Mouse (Mus musculus): ENCODE measurements at regions not wholly inside any gene's neighbourhood (a gene's known extent, or its start where the extent isn't known, plus 50 kb on each side); places are given as distances from the start of the nearest gene placed in this dataset.

- no peak for ATAC-seq (ENCODE audit: insufficient number of reproducible peaks, low FRiP score, low TSS enrichment)
These were observed 359.2 kb upstream of the 3110018I06Rik start for GRCm38 (mm10) chr12:107129232-107129631.

- ATAC-seq (ENCODE audit: insufficient number of reproducible peaks, low FRiP score, low TSS enrichment), result no peak
These were observed 357.1 kb upstream of the 3110018I06Rik start for GRCm38 (mm10) chr12:107131351-107131750.

DNA sequence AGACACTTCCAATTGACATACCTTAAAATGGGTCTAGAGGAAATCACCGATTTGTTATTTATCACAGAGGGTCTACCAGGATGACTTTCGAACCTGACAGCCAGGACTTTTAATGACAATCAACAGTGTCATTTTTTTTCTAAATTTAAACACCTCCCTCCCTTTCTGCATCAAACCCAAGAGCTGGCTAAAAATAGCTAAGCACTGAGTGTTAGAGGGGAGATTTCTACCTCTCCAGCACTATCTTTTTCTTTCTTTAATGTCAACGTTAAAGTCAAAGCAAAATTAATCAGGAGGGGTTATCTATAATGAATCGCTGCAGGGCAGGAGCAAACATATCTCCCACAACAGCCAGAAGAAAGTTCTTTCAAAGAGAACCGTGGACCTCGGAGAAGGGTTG lies 356.6 kb upstream of the 3110018I06Rik start:
- no peak for ATAC-seq (ENCODE audit: insufficient number of reproducible peaks, low FRiP score, low TSS enrichment)

- ATAC-seq (ENCODE audit: insufficient number of reproducible peaks, low FRiP score, low TSS enrichment), result no peak
These were observed 355.9 kb upstream of the 3110018I06Rik start for GRCm38 (mm10) chr12:107132501-107132900.

GRCm38 (mm10) chr12:107134353-107134752 lies 354.1 kb upstream of the 3110018I06Rik start:
- no peak for ATAC-seq (ENCODE audit: insufficient number of reproducible peaks, low FRiP score, low TSS enrichment)

GRCm38 (mm10) chr12:107138677-107139400 lies 349.6 kb upstream of the 3110018I06Rik start:
- ATAC-seq (ENCODE audit: insufficient number of reproducible peaks, low FRiP score, low TSS enrichment), result no peak

DNA sequence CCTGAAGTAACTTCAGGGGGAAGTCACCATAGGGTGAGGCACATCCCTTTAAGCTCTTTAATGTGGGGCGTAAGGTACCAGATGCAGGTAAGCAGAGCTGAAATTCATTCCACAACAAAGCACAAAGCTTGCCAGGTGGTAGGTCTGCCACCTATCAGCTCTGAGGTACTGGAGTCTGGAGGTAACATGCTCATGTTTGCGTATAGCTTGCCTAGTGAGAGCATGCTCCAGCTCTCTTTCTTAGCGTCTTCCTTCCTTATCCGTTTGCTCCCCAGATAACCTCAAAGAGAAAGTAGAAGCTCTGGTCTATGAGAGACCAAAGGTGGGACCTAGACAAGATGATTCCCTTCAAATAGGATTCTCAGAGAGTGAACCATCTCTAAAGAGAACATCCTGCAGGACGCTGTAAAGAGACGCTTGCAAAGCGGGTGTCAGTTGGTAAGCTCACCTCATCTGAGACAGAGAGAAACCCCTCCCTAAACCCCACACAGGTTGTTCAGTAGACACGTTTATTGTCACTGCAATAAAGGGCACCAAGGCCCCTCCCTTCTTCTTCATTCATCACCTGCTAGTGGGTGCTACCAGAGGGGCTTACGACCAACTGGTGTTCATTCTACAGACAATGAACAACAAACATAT lies 347.4 kb upstream of the 3110018I06Rik start:
- no peak for ATAC-seq (ENCODE audit: insufficient number of reproducible peaks, low FRiP score, low TSS enrichment)

DNA sequence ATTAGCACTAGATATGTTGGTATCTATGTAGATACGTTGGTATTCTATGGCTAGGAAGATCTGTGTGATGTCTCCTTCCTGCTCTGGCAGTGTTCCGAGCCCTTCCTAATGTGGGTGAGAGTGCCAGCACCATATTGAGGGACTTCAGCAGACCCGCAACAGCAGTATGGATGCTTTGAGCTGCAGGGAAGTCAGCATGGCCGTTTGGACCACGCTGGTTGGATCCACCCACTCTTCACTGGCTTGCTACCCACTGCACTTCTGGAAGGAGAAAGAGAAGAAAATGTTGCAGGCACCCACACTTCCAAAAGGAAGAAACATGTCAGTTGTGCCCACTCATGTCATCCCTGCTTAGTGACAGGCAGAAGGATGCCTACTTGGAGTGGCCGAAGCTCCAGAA lies 346.2 kb upstream of the 3110018I06Rik start:
- ATAC-seq (ENCODE audit: insufficient number of reproducible peaks, low FRiP score, low TSS enrichment), result no peak

GRCm38 (mm10) chr12:107146608-107147121 lies 341.8 kb upstream of the 3110018I06Rik start:
- ATAC-seq (ENCODE audit: insufficient number of reproducible peaks, low FRiP score, low TSS enrichment), result no peak

GRCm38 (mm10) chr12:107148451-107148850 lies 340.0 kb upstream of the 3110018I06Rik start:
- no peak for ATAC-seq (ENCODE audit: insufficient number of reproducible peaks, low FRiP score, low TSS enrichment)

- ATAC-seq (ENCODE audit: insufficient number of reproducible peaks, low FRiP score, low TSS enrichment), result no peak
These were observed 337.3 kb upstream of the 3110018I06Rik start for GRCm38 (mm10) chr12:107151089-107151488.

GRCm38 (mm10) chr12:107154668-107155067 lies 333.8 kb upstream of the 3110018I06Rik start:
- no peak for ATAC-seq (ENCODE audit: insufficient number of reproducible peaks, low FRiP score, low TSS enrichment)

DNA sequence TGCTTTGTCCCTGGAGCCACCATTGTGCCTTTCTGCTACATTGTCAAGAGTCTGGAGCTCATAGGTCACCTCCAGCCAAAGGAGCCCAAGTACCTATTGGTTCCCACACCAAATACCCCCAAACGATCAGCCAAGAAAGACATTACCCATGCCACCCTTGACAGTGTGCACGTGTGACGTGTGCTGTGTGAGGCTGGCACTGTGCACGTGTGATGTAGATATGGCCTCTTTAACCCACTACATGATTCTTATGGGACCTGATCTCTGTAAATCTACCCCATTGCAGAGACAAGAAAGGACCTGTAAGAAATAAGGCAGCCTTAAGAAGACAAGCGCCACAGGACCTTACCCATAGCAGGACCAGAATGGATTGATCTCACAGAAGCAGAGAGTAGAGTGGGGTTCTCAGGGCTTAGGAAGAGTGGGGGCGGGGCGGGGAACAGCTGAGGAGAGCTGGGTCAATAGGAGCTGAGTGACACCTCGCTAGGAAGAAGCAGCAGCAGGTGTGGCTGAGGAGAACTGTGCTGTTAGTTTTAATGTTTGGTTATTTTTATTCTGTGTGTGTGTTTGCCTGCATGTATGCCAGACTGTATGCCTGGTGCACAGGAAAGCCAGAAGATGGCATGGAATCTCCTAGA lies 331.5 kb upstream of the 3110018I06Rik start:
- ATAC-seq (ENCODE audit: insufficient number of reproducible peaks, low FRiP score, low TSS enrichment), result no peak

- no peak for ATAC-seq (ENCODE audit: insufficient number of reproducible peaks, low FRiP score, low TSS enrichment)
These were observed 329.3 kb upstream of the 3110018I06Rik start for GRCm38 (mm10) chr12:107159126-107159525.

DNA sequence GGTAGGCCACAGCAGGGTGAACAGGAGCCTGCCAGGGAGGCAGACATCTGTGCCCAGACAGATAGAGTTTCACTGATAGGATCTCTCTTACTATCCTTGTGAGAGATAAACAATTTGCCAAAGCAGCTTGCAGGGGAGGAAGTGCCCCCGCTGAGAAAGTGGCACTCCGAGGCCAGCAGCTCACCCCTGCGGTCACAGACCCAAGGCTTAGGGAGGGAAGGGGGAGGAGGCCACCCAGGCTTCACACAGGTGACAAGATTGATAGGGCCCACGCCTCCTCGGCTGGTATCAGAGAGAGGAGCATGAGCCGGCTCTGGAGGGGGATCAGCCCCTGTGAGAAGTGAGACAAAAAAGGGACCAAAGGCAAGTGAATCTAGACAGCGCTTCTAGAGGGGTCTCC lies 328.3 kb upstream of the 3110018I06Rik start:
- no peak for ATAC-seq (ENCODE audit: insufficient number of reproducible peaks, low FRiP score, low TSS enrichment)

DNA sequence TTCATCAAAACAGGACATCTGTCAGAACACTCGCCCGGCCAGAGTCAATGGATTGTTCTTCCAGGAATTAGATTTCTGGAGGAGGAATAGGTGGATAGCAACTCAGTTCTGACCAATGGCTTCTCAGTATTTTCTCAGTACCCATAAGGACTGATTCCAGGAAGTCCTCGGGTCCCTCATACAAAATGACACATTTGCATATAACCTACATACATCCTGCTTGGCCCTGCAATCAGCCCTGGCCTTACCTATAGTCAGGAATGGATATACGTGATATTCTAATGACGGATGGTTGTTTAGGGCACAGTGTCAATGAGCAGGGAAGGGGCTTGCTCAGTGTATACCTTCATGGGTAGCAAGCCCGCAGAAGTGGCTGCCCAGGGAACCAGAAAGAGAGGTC lies 327.8 kb upstream of the 3110018I06Rik start:
- no peak for ATAC-seq (ENCODE audit: insufficient number of reproducible peaks, low FRiP score, low TSS enrichment)

DNA sequence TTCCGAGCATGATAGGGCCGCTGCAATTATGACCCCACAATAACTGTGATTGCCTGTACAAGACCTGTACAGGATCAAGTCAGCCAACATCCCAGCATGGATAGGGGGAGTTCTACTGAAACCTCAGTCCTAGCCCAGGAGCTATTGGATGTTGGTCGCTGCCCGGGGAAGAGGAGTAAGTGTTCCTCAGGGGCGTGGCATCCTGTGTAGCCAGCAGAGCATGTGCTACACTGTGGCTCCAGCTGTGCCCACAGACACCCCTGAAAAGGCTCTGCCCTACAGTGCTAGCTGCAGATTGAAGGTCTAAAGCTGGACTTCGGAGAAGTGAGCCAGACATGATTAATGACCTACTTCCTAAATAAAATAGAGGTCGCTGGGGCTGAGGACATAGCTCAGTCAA lies 317.5 kb upstream of the 3110018I06Rik start:
- no peak for ATAC-seq (ENCODE audit: insufficient number of reproducible peaks, low FRiP score, low TSS enrichment)

GRCm38 (mm10) chr12:107171676-107172075 lies 316.8 kb upstream of the 3110018I06Rik start:
- ATAC-seq (ENCODE audit: insufficient number of reproducible peaks, low FRiP score, low TSS enrichment), result no peak

- ATAC-seq (ENCODE audit: insufficient number of reproducible peaks, low FRiP score, low TSS enrichment), result no peak
These were observed 309.8 kb upstream of the 3110018I06Rik start for GRCm38 (mm10) chr12:107178676-107179075.

DNA sequence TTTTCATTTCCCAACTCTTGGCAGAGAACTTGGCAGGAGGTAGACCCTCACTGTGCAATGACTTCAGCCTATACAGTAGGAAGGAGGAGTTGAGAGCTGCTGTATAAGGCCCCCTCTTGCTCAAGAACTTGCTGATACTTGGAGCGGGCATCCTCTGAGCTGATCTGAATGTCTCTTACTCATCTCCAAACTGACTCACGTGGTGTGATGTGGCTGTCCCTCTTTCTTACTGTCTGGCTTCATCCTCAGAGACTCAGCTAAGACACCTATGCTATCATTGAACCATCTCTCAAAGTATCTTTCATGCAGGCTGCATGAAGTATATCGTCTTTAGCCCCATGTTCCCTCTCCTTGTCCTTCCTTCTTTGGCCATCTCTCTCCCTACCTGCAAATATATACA lies 307.9 kb upstream of the 3110018I06Rik start:
- ATAC-seq (ENCODE audit: insufficient number of reproducible peaks, low FRiP score, low TSS enrichment), result no peak

DNA sequence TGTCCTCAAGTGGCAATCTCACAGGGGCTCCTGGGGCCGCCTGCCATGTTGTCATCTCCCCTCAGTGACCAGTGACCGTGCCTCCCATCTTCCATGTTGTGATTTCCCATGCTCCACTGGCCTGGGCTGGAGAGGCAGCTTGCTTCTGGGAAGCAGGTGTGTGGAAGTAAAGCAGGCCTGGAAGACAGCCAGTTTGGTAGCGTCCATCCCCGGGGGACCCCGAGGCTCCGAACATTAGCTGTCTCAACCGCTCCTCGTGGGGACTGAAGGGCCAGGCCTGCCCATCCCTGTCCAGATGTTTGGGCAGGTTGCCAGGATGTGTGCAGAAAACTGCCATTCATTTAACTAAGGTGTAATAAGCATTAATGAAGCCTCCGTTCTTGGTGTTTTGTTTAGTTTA lies 307.1 kb upstream of the 3110018I06Rik start:
- ATAC-seq (ENCODE audit: insufficient number of reproducible peaks, low FRiP score, low TSS enrichment), result no peak
